Mouse (Mus musculus) telencephalon, adult 2 months (tissue): Measurements from ENCODE around the gene Rrp12.
"Not testable (repeated sequence)": the region's sequence is repeated elsewhere in the genome, so short reads cannot be mapped to it uniquely, and the experiment has no call there.

Experiments
- DNase-seq: peaks from one replicate; pipeline ENCODE4 v3.0.0-alpha.2; 2011; ENCODE audit warnings: low read depth, low spot score

Rrp12 gene

GRCm38 (mm10) chr19:41850021-41850718, 45.8 kb downstream of the Rrp12 start:
- DNase-seq = no peak

- DNase-seq = peak; percentile 84
Measured at GRCm38 (mm10) chr19:41847992-41848851, 47.8 kb downstream of the Rrp12 start, which contains the start of gene Frat2. Frat2 (minus strand) TSS chr19:41848132.

GRCm38 (mm10) chr19:41847614-41847991, 48.4 kb downstream of the Rrp12 start:
- DNase-seq = not testable (repeated sequence)

- DNase-seq = no peak
Measured at GRCm38 (mm10) chr19:41847091-41847581, 48.8 kb downstream of the Rrp12 start.

- DNase-seq = no peak
Measured at GRCm38 (mm10) chr19:41846366-41847090, 49.4 kb downstream of the Rrp12 start.

- no peak for DNase-seq
Measured at GRCm38 (mm10) chr19:41844345-41844744, 51.6 kb downstream of the Rrp12 start.

- no peak for DNase-seq
Measured at GRCm38 (mm10) chr19:41842706-41843105, 53.3 kb downstream of the Rrp12 start.

- DNase-seq = no peak
Measured at GRCm38 (mm10) chr19:41842196-41842595, 53.8 kb downstream of the Rrp12 start.

GRCm38 (mm10) chr19:41841105-41841750, 54.7 kb downstream of the Rrp12 start:
- DNase-seq = no peak

GRCm38 (mm10) chr19:41839685-41840084, 56.3 kb downstream of the Rrp12 start:
- DNase-seq = no peak

GRCm38 (mm10) chr19:41838808-41839207, 57.2 kb downstream of the Rrp12 start:
- no peak for DNase-seq

GRCm38 (mm10) chr19:41837917-41838261, 58.1 kb downstream of the Rrp12 start:
- no peak for DNase-seq

GRCm38 (mm10) chr19:41837194-41837916, 58.6 kb downstream of the Rrp12 start:
- no peak for DNase-seq

GRCm38 (mm10) chr19:41836719-41837118, 59.3 kb downstream of the Rrp12 start:
- no peak for DNase-seq

GRCm38 (mm10) chr19:41835816-41836215, 60.2 kb downstream of the Rrp12 start:
- DNase-seq = peak; percentile 58

GRCm38 (mm10) chr19:41835407-41835806, 60.6 kb downstream of the Rrp12 start:
- DNase-seq = no peak

GRCm38 (mm10) chr19:41832501-41833201, 63.3 kb downstream of the Rrp12 start:
- no peak for DNase-seq

- no peak for DNase-seq
Measured at GRCm38 (mm10) chr19:41831718-41832391, 64.1 kb downstream of the Rrp12 start.

GRCm38 (mm10) chr19:41831101-41831570, 64.8 kb downstream of the Rrp12 start:
- no peak for DNase-seq
